Mouse (Mus musculus): ENCODE results near the gene Wnt7b.

Gene Wnt7b

DNA sequence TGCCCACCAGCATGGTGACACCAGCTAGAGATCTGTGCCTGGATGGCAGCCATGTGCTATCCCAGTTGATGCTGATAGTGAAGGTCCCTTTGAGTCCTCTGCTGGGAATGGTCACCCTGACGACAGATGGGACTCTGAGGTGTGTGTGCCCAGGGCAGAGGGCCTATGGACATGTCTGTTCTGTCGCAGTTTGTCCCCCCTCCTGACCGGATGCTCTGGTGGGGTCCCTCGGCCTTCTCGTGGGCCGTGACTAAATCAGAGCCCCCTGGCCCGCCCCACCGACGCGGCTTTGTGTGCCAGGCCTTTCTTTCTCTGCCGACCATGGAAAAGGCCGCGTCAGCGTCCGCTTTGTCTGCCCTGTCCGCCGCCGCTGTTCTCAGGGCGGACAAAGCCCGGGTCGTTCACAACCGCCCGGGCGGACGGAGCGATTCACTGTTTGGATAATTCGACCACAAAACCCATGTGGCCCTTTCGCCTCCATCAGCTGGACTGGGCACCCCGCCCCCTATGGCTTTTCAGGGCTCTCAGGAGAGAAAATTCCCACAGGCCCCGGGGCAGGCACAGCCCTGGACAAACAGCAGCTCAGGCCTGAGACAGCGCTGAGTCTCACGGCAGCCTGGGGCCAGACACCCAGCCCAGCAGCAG lies 74.8 kb downstream of the Wnt7b start:
- no peak for DNase-seq (ENCODE audit: extremely low read depth, low read depth)

DNA sequence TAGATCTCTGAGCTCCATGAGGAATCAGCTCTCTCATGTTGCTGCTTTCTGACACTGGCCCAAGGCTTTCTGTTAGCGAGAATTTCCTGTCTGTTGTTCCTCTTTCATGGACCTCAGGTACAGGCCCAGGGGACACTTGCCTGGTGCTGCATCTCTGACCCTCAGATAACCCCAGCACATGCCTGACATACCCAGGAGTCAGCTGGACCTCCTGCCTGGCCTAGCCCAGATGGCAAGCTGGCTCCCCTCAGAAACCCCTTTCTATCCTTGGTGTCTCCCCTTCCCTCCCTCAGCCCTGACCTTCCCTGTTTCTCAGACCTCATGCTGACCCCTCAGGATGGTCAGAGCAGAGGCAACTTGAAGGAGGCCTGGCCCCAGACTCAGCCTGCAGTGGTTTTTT lies 75.6 kb downstream of the Wnt7b start:
- DNase-seq (ENCODE audit: extremely low read depth, low read depth) = no peak

DNA sequence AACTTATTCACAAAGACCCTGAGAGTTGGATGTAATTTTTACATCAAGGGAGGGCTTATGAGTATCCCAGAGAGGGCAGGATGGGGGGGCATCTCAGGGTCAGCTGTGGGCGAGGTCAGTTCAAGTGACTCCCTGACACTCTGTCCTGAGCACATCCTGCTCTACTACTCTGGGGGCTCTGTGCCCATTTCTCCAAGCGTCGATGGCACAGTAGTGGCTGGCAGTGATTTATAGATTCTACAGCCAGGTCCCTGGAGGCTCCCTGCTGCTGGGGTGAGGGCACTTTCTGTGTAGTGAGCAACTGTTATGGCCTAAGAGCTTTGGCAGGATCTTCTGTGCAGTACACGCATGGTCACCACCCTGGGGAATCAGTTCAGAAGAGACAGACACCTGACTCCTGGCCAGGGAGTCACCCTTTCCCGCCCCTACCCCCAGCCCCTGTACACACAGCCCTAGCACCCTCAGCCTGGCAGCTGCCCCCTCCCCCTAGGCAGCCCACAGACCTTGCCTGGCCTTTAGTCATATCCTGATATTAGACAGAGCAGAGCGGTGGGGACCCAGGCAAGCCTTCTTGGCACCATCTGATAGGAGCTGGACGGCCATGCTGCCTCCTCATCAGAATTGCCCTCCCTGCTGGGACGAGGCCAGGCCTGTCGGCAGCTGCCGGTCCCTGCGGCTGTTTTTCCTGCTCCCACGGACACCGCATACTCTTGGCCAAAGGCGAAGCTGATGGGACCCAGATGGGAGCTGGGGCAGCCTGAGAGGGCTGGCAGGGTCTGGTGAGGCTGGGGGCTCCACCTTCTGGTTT lies 77.0 kb downstream of the Wnt7b start:
- no peak for DNase-seq (ENCODE audit: extremely low read depth, low read depth)

DNA sequence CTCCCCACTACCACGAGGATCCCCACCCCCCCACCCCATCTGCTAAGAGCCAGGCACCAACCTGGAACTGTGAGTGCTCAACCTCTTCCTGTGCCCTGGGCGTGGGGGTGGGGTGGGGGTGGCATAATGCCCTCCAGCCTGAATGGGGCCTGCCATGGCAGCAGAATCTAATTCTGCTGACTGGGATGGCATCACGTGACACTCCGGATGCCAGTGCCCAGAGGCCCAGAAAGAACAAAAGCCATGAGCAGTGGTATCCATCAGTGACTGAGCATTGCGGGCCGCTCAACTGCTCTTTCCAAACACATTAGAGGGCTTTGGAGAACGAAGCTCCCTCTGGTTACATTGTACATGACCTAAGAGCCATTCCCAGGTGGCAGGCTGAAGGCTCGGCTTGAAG lies 79.1 kb downstream of the Wnt7b start, which contains the start of gene 7530416G11Rik:
Gene 7530416G11Rik, minus strand, starts transcription at position 101 of the 400 bp plus-strand sequence.
- no peak for DNase-seq (ENCODE audit: extremely low read depth, low read depth)

DNA sequence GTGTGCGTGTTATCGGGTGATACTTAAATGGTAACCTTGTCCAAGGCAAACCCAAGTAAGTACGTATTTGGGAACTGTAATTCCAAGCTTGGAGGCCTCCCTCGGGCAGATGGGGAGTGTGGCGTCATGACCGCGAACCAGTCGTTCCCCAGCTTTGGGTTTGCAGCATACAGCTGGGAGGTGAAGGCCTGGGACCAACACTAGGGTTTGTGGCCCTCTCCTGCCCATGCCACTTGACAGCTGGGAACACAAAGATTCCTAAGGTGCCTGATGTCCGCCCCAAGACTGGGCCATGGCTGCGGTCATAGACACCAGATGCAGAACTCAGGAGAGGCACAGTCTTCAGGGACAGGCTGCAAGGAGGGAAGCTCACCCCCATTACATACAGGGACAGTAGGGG lies 82.0 kb downstream of the Wnt7b start:
- no peak for DNase-seq (ENCODE audit: extremely low read depth, low read depth)

DNA sequence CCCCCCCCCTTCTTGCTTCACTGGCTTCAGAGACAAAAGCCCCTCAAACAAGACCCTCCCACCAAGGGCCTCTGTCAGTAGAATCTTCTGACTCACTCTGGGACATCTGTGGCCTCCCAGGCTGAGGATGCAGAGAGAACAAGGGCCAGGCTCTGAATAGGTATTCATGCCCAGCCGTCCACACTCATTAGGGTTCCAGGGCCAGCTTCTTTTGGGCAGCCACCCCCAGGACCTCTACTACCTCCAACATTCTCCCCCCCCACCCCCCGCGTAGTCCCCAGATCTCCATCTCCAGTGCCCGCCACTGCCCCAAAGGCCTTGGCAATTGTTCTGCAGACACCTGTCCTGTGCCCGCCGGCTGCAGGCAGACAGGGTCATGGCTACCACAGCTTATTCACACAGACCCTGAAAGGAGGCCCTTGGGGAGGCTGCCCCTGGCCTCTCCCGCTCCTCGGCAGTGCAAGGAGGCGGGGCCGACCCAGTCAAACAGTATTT lies 84.2 kb downstream of the Wnt7b start:
- no peak for DNase-seq (ENCODE audit: extremely low read depth, low read depth)

DNA sequence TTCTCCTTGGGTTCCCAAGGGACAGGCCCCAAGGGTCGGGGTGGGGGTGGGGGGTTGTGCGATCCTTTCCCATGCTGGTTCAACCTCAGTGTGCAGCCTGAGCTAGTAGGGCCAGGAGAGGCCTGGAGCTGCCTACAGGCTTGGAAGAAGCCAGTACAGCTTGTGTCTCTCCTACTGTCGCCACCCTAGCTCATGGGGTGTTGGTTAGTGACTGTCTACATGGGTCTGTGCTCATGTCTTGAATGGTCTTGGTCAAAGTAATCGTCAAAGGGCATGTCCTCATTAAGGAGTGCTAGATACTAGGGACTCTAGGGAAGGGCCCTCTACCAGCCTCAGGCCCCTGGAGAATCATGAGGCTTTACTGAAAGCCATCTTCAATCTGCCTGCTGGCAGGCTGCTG lies 84.7 kb downstream of the Wnt7b start:
- DNase-seq (ENCODE audit: extremely low read depth, low read depth) = no peak

DNA sequence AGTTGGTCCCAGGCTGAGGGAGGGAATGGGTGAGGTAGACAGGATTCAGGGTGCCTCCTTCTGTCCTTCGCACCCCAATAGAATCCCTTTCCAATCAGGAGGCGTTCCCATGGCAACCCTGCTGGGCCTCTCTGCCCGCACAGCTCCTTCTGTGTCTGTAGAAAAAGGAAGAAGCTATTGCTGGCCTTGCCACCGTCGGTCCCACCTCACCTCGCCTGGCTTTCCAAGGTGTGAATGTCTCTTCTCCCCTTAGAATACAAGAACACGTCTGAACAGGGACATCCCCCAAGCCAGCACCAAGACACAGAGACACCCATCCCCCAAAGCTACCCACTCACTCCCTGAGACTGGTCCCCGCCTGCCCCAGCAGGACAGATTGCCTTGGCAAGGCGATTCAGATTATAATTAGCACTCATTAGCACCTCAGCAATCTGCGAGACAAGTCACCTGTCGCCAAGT lies 88.1 kb downstream of the Wnt7b start:
- no peak for DNase-seq (ENCODE audit: extremely low read depth, low read depth)

DNA sequence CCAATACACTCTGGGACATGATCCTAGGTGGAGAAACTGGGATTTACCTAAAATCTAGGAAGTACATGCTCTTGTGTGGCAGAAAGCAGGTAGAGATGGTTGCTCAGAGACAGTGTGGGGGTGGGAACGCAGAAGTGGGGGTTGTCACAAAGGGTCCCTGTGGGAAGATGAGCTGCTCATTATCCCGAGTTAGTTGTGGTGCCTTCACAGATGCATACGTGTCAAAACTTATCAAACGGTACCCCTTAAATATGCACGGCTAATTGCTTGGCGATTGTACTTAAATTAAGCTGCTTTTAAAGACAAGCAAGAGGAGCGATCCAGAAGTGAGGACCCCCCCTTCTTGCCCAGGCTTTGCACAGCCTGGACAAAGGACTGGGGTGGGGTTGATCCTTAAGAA lies 92.5 kb downstream of the Wnt7b start:
- DNase-seq (ENCODE audit: extremely low read depth, low read depth) = no peak

DNA sequence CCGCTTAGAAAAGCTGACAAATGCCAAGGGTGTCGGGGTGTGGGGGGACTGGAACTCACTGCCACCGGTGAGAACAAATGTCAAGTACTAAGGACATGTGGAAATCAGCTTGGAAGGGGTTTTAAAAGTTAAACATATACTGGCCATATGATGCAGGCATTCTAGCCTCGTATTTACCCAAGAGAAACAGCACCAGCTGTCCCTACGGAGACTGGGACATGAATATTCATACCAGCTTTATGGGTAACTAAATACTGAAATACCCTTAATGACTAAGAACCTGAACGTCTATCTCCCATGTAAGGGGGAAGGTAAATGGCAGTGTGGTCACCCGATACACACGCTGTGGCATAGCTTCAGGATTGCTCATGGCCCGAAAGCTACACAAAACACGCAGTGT lies 93.4 kb downstream of the Wnt7b start:
- no peak for DNase-seq (ENCODE audit: extremely low read depth, low read depth)
